Mouse (Mus musculus) thymus, adult 2 months (tissue): ENCODE data around the gene Klk7.

ENCODE experiments used
- CTCF ChIP-seq: fragments of 200-500 bp; IDR thresholded peaks from 2 replicates; pipeline ENCODE4 v1.5.1; 2012; ENCODE audit warnings: mild to moderate bottlenecking, control low read depth, low read length, moderate library complexity, borderline replicate concordance; ENCODE audit not compliant: control insufficient read depth, poor library complexity, insufficient read depth; ENCODE audit errors: extremely low read depth
- POLR2A ChIP-seq: fragments of 200-500 bp; IDR thresholded peaks from 2 replicates; pipeline ENCODE4 v1.6.1; 2012; ENCODE audit warnings: mild to moderate bottlenecking, low read length, control low read depth, moderate library complexity; ENCODE audit not compliant: control insufficient read depth, poor library complexity, insufficient read depth; ENCODE audit errors: extremely low read depth

DNA sequence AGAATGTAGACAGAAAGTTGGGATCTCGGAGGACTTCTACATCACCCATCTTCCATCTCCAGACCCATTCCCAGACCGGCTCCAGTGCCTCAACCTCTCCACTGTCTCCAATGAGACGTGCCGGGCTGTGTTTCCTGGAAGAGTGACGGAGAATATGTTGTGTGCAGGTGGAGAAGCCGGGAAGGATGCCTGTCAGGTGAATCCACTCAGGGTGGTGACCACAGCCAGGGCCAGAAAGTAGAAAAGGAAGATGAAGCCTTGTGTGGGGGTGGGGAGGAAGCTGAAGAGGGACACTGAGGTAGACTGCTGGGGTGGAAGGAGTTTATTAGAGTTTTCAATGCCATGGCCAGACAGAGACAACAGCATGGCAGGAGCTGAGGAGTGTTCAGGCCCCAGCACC lies 39.2 kb upstream of the Klk7 start:
- TF ChIP-seq CTCF (no peak), POLR2A (no peak)
